Comparison of ENCODE assay signal across 22 mouse cellular contexts in the genomic region with DNA sequence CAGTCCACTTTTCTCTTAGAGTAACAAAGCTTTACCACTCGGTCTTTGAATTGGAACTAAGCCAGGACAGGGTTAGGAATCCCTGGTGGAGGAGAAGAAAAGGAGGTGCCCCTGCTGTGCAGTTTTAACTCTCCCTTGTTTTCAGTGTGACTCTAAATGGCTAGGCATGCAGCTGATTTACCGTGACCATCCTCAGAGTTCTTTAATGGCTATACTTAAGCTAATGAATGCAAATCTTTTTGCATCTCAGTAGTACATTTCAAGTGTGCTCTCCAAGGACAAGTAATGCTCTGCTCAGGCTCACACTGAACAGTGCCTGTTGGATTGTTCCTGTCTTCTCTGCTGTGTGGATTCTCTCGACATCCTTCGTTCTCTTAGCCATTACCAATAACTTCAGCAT. TPM values are rescaled to one million over a fixed set of nuclear protein-coding genes. Genes with fewer than 3 reads are reported as not detected.
A peak's percentile ranks its signal among the peaks of the same experiment; 100 is the strongest.
DNase-seq lines count a peak whose midpoint lies in the region; ATAC-seq and TF ChIP-seq lines count a peak whose summit lies in the region.
"Had no signal": no experiment of that assay in that cellular context is flagged by ENCODE, and none has a peak within 500 bp of the region (broad histone marks: within the 10 kb centered on the region; RNA-seq: fewer than 3 reads in every experiment).

No protein-coding gene starts in this region.

- no peak overlapping the region for H3K4me2 ChIP-seq in hindbrain, embryonic 14.5 days (replicated peaks)
- H3K4me2 ChIP-seq in midbrain, embryonic 15.5 days: no peak overlapping the region
- H3K4me2 ChIP-seq: embryonic facial prominence, embryonic 12.5 days; limb, embryonic 13.5 days had no signal

- no peaks in the 10 kb centered on the region for H3K36me3 ChIP-seq in hindbrain, embryonic 14.5 days (replicated peaks; ENCODE audit: control insufficient read depth, insufficient read depth)
- H3K36me3 ChIP-seq in midbrain, embryonic 15.5 days (replicated peaks): no peaks in the 10 kb centered on the region
- H3K36me3 ChIP-seq: embryonic facial prominence, embryonic 12.5 days had no signal

- H3K27ac ChIP-seq in hindbrain, embryonic 14.5 days: no peak overlapping the region
- no peak overlapping the region for H3K27ac ChIP-seq in midbrain, embryonic 15.5 days
- no peak overlapping the region for H3K27ac ChIP-seq in gastrocnemius, adult 2 months
- H3K27ac ChIP-seq: embryonic facial prominence, embryonic 12.5 days; left cerebral cortex, adult 2 months; limb, embryonic 13.5 days had no signal

- H3K9me3 ChIP-seq in hindbrain, embryonic 14.5 days (ENCODE audit: control insufficient read depth, low read length): no peaks in the 10 kb centered on the region
- no peaks in the 10 kb centered on the region for H3K9me3 ChIP-seq in midbrain, embryonic 15.5 days
- H3K9me3 ChIP-seq: embryonic facial prominence, embryonic 12.5 days; limb, embryonic 13.5 days had no signal

- 6% methylated on average over 4 of the region's 4 CpGs for WGBS in hindbrain, embryonic 14.5 days
- 6% methylated on average over 4 of the region's 4 CpGs for WGBS in midbrain, embryonic 15.5 days

- intact Hi-C loops in gastrocnemius, adult 2 months (cut with DNase I): no loop called here

- DNase-seq in ES-CJ7 (ENCODE audit: low read depth, low spot score): peak; percentile 95
- peak; percentile 2 for DNase-seq in brain, adult 2 months (ENCODE audit: low read depth, low spot score)
- DNase-seq in hindbrain, embryonic 14.5 days (ENCODE audit: low spot score): no peak
- no peak for DNase-seq in urinary bladder, adult 18-20 months (ENCODE audit: low spot score in 2 of 2)
- DNase-seq in gastrocnemius, adult 2 months: no peak
- no peak for DNase-seq in thymus, postnatal 10 days (ENCODE audit: low spot score in 2 of 2)
- DNase-seq: cerebellum, adult 8-10 months; lung, postnatal 36 days; right cerebral cortex, postnatal 4 days; thymus, postnatal 4 days had no signal

- no peaks in the 10 kb centered on the region for H3K27me3 ChIP-seq in hindbrain, embryonic 14.5 days (ENCODE audit: control insufficient read depth, insufficient read depth, low read length)
- no peaks in the 10 kb centered on the region for H3K27me3 ChIP-seq in midbrain, embryonic 15.5 days (replicated peaks)
- H3K27me3 ChIP-seq: embryonic facial prominence, embryonic 12.5 days; limb, embryonic 13.5 days had no signal

- TF ChIP-seq CTCF in gastrocnemius, adult 2 months (IDR thresholded peaks at IDR 0.05): no peak

- H3K4me1 ChIP-seq in hindbrain, embryonic 14.5 days (replicated peaks; ENCODE audit: control insufficient read depth, insufficient read depth, low read length): no peaks in the 10 kb centered on the region
- H3K4me1 ChIP-seq in midbrain, embryonic 15.5 days: peaks cover 2% of the 10 kb centered on the region; the same call in 1 of the 2 replicates
- H3K4me1 ChIP-seq: embryonic facial prominence, embryonic 12.5 days had no signal

- no peak overlapping the region for H3K9ac ChIP-seq in hindbrain, embryonic 14.5 days
- no peak overlapping the region for H3K9ac ChIP-seq in midbrain, embryonic 15.5 days
- H3K9ac ChIP-seq: embryonic facial prominence, embryonic 12.5 days; limb, embryonic 13.5 days had no signal

- no peak overlapping the region for H3K4me3 ChIP-seq in hindbrain, embryonic 14.5 days (replicated peaks; ENCODE audit: low read length)
- H3K4me3 ChIP-seq in midbrain, embryonic 15.5 days: no peak overlapping the region
- no peak overlapping the region for H3K4me3 ChIP-seq in gastrocnemius, adult 2 months
- H3K4me3 ChIP-seq: embryonic facial prominence, embryonic 12.5 days; left cerebral cortex, adult 2 months; limb, embryonic 13.5 days had no signal

- peak; percentile 81 for ATAC-seq in hindbrain, embryonic 14.5 days (ENCODE audit: low FRiP score)
- ATAC-seq in midbrain, embryonic 15.5 days (replicated peaks): peak; percentile 88
- ATAC-seq: forebrain, embryonic 16.5 days had no signal

RNA-seq across cellular contexts. Expression of gene 4930544G11Rik, which starts 19.2 kb away (rescaled TPM):
- not detected in 2 replicates for polyA plus RNA-seq in hindbrain, embryonic 14.5 days (2014; fragmentation: Nextera tagmentation; extraction: Ambion mirVana)
- polyA plus RNA-seq in midbrain, embryonic 15.5 days (2015; fragmentation: Nextera tagmentation; extraction: Ambion mirVana): not detected in 2 replicates
- total RNA-seq in gastrocnemius, adult 2 months (2021): not detected
- total RNA-seq: gastrocnemius, postnatal 4 days; layer of hippocampus, adult 18-20 months; left cerebral cortex, adult 2 months had no signal
- polyA plus RNA-seq: C2C12; embryonic facial prominence, embryonic 12.5 days; forebrain, embryonic 16.5 days; heart, embryonic 14.5 days; kidney, embryonic 14.5 days; limb, embryonic 13.5 days; liver, embryonic 16.5 days; stomach, embryonic 14.5 days had no signal

Comparison
In these comparisons a context has a peak if more than half of its experiments do, and no peak if none do; other contexts are left out.
1. DNase-seq: peak in ES-CJ7 (single experiment) and brain, adult 2 months (single experiment); none in hindbrain, embryonic 14.5 days (single experiment), urinary bladder, adult 18-20 months (0 of 2), gastrocnemius, adult 2 months (single experiment) and thymus, postnatal 10 days (0 of 2).